Mouse (Mus musculus): ENCODE data around the gene Pofut2. TPM values are rescaled to one million over a fixed set of nuclear protein-coding genes. Genes with fewer than 3 reads are reported as not detected.

Pofut2 gene
- polyA plus RNA-seq, 1 experiment = 30.4 TPM

DNA sequence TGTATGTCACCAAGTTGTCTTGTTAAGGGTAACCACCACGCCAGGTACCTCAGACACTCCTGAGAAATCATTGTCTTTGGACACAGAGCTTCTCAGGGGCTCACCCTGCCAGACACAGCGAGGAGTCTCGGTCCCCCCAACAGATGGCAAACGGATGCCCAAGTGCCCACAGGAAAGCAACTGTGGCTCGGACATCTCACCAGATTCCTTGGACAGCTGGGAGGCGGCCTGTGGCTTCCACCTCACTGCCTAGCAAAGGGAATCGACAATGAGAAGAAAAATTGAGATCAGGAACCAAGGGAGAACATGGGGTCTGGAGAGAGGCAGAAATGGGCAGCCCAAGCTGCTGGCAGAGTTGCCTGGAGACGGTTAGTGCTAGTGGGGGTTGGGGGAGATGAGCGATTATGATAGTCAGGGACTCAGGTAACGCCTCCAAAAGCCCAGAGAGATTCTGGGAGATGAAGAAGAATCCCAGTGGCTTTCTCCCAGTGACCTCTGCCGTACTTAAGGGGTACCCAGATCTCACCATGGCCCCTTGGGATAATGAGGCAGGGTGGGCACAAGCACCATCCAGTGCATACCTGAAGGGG is 36.0 kb upstream of the Pofut2 start:
- Histone ChIP-seq H3K4me1 (ENCODE audit: control insufficient read depth, insufficient read depth, insufficient read length, low read length) (peaks cover 4% of the 10 kb centered on the region; the same call in 1 of the 2 replicates), H3K4me3 (ENCODE audit: low read depth, low read length) (no peak overlapping the region), H3K27ac (ENCODE audit: insufficient read depth, low read depth, low read length) (no peak overlapping the region), H3K27me3 (ENCODE audit: control insufficient read depth, insufficient read depth, low read length) (no peaks in the 10 kb centered on the region), H3K36me3 (ENCODE audit: control insufficient read depth, insufficient read depth, low read length) (no peaks in the 10 kb centered on the region)
- TF ChIP-seq CTCF (IDR thresholded peaks at IDR 0.05; ENCODE audit: extremely low read depth, insufficient read length, insufficient replicate concordance, low read depth, low read length) (no peak), POLR2A (IDR thresholded peaks at IDR 0.05; ENCODE audit: low read depth, low read length) (no peak)
- 89% methylated on average over 11 of the region's 11 CpGs for whole genome bisulfite sequencing

DNA sequence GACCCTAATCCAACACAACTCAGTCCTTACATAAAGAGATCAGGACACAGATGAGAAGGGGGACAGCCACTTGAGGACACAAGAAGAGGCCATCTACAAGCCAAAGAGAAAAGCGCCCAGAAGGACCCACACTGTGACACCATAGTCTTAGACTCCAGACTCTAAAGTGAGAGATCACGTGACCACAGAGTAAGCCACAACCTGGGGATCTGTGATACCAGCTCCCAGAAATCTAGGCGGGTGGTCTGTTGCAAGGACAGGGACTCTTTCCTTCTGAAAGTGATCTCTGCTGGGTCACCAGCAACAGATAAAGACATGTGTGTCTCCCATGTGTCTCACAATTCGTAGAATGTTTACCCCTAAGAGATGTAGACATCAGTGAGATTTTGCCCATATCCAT is 34.6 kb upstream of the Pofut2 start:
- TF ChIP-seq CTCF (IDR thresholded peaks at IDR 0.05; ENCODE audit: extremely low read depth, insufficient read length, insufficient replicate concordance, low read depth, low read length) = no peak
- no peak for TF ChIP-seq POLR2A (IDR thresholded peaks at IDR 0.05; ENCODE audit: low read depth, low read length)
- Histone ChIP-seq H3K4me3 (ENCODE audit: low read depth, low read length) (no peak overlapping the region), H3K27ac (ENCODE audit: insufficient read depth, low read depth, low read length) (no peak overlapping the region), H3K27me3 (ENCODE audit: control insufficient read depth, insufficient read depth, low read length) (no peaks in the 10 kb centered on the region), H3K36me3 (ENCODE audit: control insufficient read depth, insufficient read depth, low read length) (no peaks in the 10 kb centered on the region), H3K4me1 (ENCODE audit: control insufficient read depth, insufficient read depth, insufficient read length, low read length) (peaks cover 4% of the 10 kb centered on the region; the same call in 1 of the 2 replicates)
- WGBS = 87% methylated on average over 4 of the region's 4 CpGs

DNA sequence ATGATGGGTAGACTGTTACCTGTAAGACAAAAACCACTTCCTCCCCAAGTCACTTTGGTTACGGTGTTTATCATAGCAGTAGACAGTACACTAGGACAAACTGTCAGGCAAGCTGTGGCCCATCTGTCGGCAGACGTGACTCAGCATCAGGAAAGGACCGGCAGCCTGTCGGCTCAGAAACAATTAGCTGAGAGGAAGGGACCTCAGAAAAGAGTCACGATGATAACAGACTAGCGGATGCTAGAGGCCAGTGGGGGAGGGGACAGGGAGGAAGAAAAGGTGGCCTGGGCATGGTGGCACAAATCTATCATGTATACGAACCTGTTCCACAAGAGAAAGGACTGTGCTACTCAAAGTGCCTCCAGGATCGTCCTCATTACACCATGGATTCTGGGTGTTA is 33.6 kb upstream of the Pofut2 start:
- H3K27ac ChIP-seq (ENCODE audit: insufficient read depth, low read depth, low read length) = no peak overlapping the region
- no peak overlapping the region for H3K4me3 ChIP-seq (ENCODE audit: low read depth, low read length)
- TF ChIP-seq CTCF (IDR thresholded peaks at IDR 0.05; ENCODE audit: extremely low read depth, insufficient read length, insufficient replicate concordance, low read depth, low read length) (no peak), POLR2A (IDR thresholded peaks at IDR 0.05; ENCODE audit: low read depth, low read length) (no peak)
- WGBS = 32% methylated on average over 9 of the region's 9 CpGs
- peaks cover 4% of the 10 kb centered on the region; the same call in 1 of the 2 replicates for H3K4me1 ChIP-seq (ENCODE audit: control insufficient read depth, insufficient read depth, insufficient read length, low read length)
- no peaks in the 10 kb centered on the region for H3K27me3 ChIP-seq (ENCODE audit: control insufficient read depth, insufficient read depth, low read length)
- no peaks in the 10 kb centered on the region for H3K36me3 ChIP-seq (ENCODE audit: control insufficient read depth, insufficient read depth, low read length)

DNA sequence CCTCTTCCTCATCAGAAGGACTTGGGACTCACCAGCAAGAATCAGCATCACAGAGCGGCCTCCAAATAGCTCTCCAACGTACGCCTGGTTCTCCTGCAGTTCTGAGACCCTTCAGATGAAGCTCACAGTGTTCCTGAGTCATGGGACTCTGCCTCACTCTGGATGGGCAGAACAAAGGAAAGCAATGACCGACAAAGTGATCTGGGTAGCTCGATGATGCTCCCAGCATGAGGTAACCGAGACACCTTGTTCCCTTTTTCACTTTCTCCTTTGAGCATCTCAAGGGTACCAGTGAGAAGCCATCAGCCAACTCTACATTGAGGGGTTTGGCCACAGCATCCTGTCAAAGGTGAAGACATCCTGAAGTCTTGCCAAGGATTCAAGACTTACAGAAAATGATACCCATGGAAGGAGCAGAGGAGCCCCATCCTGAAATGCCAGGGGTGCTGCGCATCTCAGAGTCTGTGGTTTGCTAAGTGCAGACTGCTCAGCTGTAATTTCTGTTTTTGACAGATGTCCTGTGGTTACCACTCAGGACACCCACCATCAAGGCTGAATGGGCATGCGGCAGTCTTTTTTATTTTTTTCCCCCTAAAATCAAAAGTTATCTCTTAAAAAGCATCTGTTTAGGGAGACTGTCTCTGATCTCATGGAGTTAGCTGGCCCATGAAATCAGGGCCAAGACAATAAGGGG is 32.9 kb upstream of the Pofut2 start:
- no peaks in the 10 kb centered on the region for H3K4me1 ChIP-seq (ENCODE audit: control insufficient read depth, insufficient read depth, insufficient read length, low read length)
- no peak overlapping the region for H3K27ac ChIP-seq (ENCODE audit: insufficient read depth, low read depth, low read length)
- 84% methylated on average over 8 of the region's 8 CpGs for WGBS
- no peaks in the 10 kb centered on the region for H3K27me3 ChIP-seq (ENCODE audit: control insufficient read depth, insufficient read depth, low read length)
- TF ChIP-seq POLR2A (IDR thresholded peaks at IDR 0.05; ENCODE audit: low read depth, low read length) (no peak), CTCF (IDR thresholded peaks at IDR 0.05; ENCODE audit: extremely low read depth, insufficient read length, insufficient replicate concordance, low read depth, low read length) (no peak)
- H3K36me3 ChIP-seq (ENCODE audit: control insufficient read depth, insufficient read depth, low read length) = no peaks in the 10 kb centered on the region
- H3K4me3 ChIP-seq (ENCODE audit: low read depth, low read length) = no peak overlapping the region

DNA sequence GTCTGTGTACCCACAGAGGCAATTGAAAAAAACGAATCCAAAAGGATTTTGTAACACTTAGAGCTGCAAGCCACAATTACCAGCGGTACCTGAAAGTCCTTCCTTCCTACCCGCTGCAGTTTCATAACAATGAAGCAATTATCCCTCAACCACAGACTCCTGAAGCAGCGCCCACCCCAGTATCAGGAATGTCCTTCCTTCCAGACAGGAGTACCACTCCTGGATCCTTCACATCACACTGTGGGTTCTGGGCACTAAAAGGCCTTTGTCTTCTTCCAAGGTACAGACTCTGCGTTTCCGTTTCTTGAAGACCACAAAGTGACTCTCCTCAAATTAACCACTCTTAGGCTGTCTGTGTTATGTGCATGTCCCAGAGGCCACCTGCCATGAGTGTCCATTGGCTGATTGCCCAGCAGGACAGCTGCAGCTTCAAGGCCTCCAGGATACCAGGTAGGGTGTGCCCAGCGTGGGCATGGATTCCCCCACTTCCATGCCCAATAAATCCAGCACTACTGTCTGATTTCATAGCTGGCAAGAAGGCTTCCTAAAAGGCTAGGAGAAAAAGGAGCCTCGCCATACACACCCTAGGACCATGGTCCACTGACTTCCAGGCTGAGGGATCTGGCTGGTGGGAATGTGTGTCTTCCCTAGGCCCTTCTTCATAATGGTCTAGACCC is 32.2 kb upstream of the Pofut2 start:
- Histone ChIP-seq H3K36me3 (ENCODE audit: control insufficient read depth, insufficient read depth, low read length) (no peaks in the 10 kb centered on the region), H3K27me3 (ENCODE audit: control insufficient read depth, insufficient read depth, low read length) (no peaks in the 10 kb centered on the region), H3K4me3 (ENCODE audit: low read depth, low read length) (no peak overlapping the region), H3K27ac (ENCODE audit: insufficient read depth, low read depth, low read length) (no peak overlapping the region), H3K4me1 (ENCODE audit: control insufficient read depth, insufficient read depth, insufficient read length, low read length) (no peaks in the 10 kb centered on the region)
- WGBS = 35% methylated on average over 8 of the region's 8 CpGs
- TF ChIP-seq POLR2A (IDR thresholded peaks at IDR 0.05; ENCODE audit: low read depth, low read length) (no peak), CTCF (IDR thresholded peaks at IDR 0.05; ENCODE audit: extremely low read depth, insufficient read length, insufficient replicate concordance, low read depth, low read length) (no peak)

DNA sequence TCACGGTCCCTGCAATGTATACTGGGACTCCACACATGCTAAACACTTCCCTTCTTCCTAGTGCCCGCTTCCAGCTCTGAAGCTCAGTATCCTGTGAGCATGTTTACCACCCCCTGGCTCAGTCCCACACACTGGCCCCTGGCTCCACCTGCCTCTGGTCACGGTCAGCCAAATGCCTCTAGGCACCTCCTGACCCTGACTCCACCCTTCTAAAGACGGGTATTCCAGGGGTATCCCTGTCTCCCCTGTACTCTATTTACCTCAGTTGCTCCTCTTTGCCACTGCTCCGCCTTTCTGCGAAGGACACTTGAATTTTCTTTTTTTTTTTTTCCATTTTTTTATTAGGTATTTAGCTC is 31.7 kb upstream of the Pofut2 start:
- Histone ChIP-seq H3K4me1 (ENCODE audit: control insufficient read depth, insufficient read depth, insufficient read length, low read length) (no peaks in the 10 kb centered on the region), H3K36me3 (ENCODE audit: control insufficient read depth, insufficient read depth, low read length) (no peaks in the 10 kb centered on the region), H3K4me3 (ENCODE audit: low read depth, low read length) (no peak overlapping the region), H3K27me3 (ENCODE audit: control insufficient read depth, insufficient read depth, low read length) (no peaks in the 10 kb centered on the region), H3K27ac (ENCODE audit: insufficient read depth, low read depth, low read length) (no peak overlapping the region)
- WGBS = 81% methylated on average over 6 of the region's 6 CpGs
- TF ChIP-seq CTCF (IDR thresholded peaks at IDR 0.05; ENCODE audit: extremely low read depth, insufficient read length, insufficient replicate concordance, low read depth, low read length) = no peak
- no peak for TF ChIP-seq POLR2A (IDR thresholded peaks at IDR 0.05; ENCODE audit: low read depth, low read length)

Measured in small intestine, adult 2 months (tissue).